Mouse (Mus musculus): Measurements from ENCODE around the gene Slc4a1. TPM values are rescaled to one million over a fixed set of nuclear protein-coding genes. Genes with fewer than 3 reads are reported as not detected.

Slc4a1 gene
- polyA plus RNA-seq, 2 experiments, result 570 to 606 TPM

DNA sequence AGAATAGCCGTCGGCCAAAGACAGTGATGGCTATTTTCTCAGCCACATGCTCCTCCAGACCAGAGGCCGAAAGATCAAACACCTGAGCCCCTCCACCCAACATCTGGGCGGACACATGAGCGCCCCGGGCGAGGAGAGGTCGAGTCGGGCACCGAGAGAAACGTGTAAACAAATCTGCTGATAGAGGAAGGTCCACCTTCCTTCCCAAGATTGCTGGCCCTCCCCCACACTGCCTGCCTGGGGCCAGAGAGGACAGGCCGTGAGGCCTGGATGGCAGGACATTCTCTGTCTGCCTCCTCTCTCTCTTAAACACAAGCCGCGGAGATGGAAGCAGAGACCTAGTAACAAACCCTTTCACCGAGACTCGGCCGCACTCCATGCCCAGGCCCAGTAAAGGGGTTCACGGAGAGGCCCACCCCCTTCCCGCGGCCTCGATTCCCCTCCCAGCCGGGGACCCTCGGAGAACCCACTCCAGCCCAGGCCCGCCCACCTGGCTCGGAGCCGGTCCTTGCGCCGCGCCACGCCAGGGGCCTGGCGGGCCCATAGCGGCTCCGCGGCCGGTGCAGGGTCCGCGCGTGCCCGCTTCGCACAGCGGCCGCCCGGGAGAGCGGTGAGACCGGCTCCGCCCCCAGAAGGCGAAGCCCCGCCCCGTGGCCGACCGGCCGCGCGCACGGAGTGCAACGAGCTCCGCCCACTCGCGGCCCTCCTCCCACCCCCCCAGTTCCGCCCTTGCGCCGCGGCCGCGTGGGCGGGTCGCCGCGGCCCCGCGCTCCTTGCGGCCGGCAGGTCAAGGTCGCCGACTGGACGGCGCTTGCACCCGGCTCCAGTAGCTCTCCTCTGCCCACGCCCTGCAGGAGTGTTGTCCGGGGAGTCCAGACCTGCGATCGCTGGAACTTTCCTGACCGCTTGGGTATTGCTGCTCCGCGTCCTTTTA is 41.2 kb upstream of the Slc4a1 start:
- WGBS (ENCODE audit: insufficient replicate concordance), result under 1% methylated on average over 85 of the region's 85 CpGs
- H3K9ac ChIP-seq (replicated peaks), result peak overlapping the region; percentile 99
- TF ChIP-seq EP300 (IDR thresholded peaks at IDR 0.05; ENCODE audit: low read depth) (no peak), CTCF (IDR thresholded peaks at IDR 0.05; ENCODE audit: low read depth) (peak; percentile 19; the same call in 1 of the 2 replicates)
- H3K4me3 ChIP-seq (ENCODE audit: insufficient read depth in 1 of 2, low read depth in 2 of 2, low read length in 2 of 2), result peak overlapping the region; percentile 68 to 86
- peak; percentile 73 for ATAC-seq (ENCODE audit: insufficient read depth)
- peak overlapping the region; percentile 99 for H3K4me2 ChIP-seq (ENCODE audit: low read depth)
- peak overlapping the region; percentile 97 for H3K27ac ChIP-seq
- peaks cover 35% of the 10 kb centered on the region for H3K36me3 ChIP-seq (replicated peaks; ENCODE audit: control insufficient read depth, insufficient read depth, low read depth)
- DNase-seq (ENCODE audit: low read depth in 3 of 3, low spot score in 3 of 3), result peak; percentile 76 to 78 (median 77)
- no peaks in the 10 kb centered on the region for H3K27me3 ChIP-seq (ENCODE audit: control insufficient read depth, insufficient read depth, low read length)
- H3K4me1 ChIP-seq (replicated peaks; ENCODE audit: control insufficient read depth in 2 of 2, insufficient read depth in 2 of 2, low read length in 1 of 2), result peaks cover 26 to 33% of the 10 kb centered on the region in 2 experiments
- H3K9me3 ChIP-seq (ENCODE audit: control insufficient read depth, low read length), result no peaks in the 10 kb centered on the region

DNA sequence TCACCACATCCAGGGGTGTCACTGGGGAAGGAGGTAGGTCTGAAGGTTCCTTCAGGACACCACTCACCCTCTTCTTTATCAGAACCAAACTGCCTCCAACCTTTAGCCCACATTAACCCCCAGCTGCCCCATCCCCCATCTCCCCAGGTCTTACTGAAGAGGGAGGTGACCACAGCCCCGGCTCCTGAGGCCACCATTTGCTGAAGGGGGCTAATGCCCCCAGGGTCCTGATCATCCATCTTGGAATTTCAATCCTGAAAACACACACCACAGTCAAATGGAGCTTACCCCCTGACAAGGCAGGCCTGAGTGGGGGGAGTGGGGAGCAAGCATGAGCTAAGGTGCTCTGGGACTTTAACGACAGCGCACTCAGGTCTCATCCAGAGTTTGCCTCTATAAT is 40.4 kb upstream of the Slc4a1 start:
- Histone ChIP-seq H3K27ac (peak overlapping the region; percentile 72), H3K9me3 (ENCODE audit: control insufficient read depth, low read length) (no peaks in the 10 kb centered on the region), H3K27me3 (ENCODE audit: control insufficient read depth, insufficient read depth, low read length) (no peaks in the 10 kb centered on the region), H3K4me1 (replicated peaks; ENCODE audit: control insufficient read depth in 2 of 2, insufficient read depth in 2 of 2, low read length in 1 of 2) (peaks cover 24 to 30% of the 10 kb centered on the region in 2 experiments), H3K36me3 (replicated peaks; ENCODE audit: control insufficient read depth, insufficient read depth, low read depth) (peaks cover 35% of the 10 kb centered on the region), H3K4me2 (ENCODE audit: low read depth) (peak overlapping the region; percentile 99), H3K4me3 (ENCODE audit: insufficient read depth in 1 of 2, low read depth in 2 of 2, low read length in 2 of 2) (peak overlapping the region; percentile 68 to 86), H3K9ac (replicated peaks) (peak overlapping the region; percentile 99)
- no peak for ATAC-seq (ENCODE audit: insufficient read depth)
- DNase-seq (ENCODE audit: low read depth in 3 of 3, low spot score in 3 of 3), result no peak
- whole genome bisulfite sequencing (ENCODE audit: insufficient replicate concordance), result 19% methylated on average over 3 of the region's 3 CpGs
- TF ChIP-seq CTCF (IDR thresholded peaks at IDR 0.05; ENCODE audit: low read depth), result no peak
- no peak for TF ChIP-seq EP300 (IDR thresholded peaks at IDR 0.05; ENCODE audit: low read depth)

DNA sequence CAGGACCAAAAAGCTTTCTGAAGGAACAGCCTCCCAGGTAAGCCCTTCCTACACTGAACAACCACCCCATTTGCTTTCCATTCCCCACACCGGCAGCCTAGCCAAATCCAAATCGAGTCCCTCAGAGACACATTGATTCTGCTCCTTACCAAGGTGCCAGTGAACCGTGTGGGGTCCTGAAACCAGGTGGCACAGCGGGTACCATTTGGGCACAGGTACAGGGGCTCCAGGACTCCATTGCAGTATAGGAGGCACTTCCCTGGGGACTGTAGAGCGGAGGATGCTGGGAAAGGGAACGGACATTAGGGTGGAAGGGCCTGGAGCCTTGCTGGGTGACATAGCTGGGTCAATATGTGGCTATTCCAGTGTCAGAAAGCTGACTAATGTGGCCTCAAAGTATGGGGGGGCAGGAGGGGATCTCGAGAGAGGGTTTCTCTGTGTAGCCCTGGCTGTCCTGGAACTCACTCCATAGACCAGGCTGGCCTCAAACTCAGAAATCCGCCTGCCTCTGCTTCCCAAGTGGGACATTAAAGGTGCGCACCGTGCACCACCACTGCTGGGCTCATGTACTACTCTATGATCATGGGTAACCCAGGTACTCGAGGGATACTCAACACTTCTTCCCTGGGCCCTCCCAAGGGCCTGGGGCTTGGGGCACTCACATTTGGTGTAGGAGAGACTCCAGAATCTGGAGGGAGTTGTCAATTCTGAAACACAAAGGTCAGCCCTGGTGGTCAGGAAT is 39.7 kb upstream of the Slc4a1 start:
- Histone ChIP-seq H3K36me3 (replicated peaks; ENCODE audit: control insufficient read depth, insufficient read depth, low read depth) (peaks cover 35% of the 10 kb centered on the region), H3K9me3 (ENCODE audit: control insufficient read depth, low read length) (no peaks in the 10 kb centered on the region), H3K4me3 (ENCODE audit: insufficient read depth in 1 of 2, low read depth in 2 of 2, low read length in 2 of 2) (peak overlapping the region; percentile 68 to 86), H3K4me1 (replicated peaks; ENCODE audit: control insufficient read depth in 2 of 2, insufficient read depth in 2 of 2, low read length in 1 of 2) (peaks cover 21 to 24% of the 10 kb centered on the region in 2 experiments), H3K27ac (peak overlapping the region; percentile 72), H3K4me2 (ENCODE audit: low read depth) (peak overlapping the region; percentile 99), H3K27me3 (ENCODE audit: control insufficient read depth, insufficient read depth, low read length) (peaks cover 5% of the 10 kb centered on the region), H3K9ac (replicated peaks) (peak overlapping the region; percentile 99)
- 75% methylated on average over 11 of the region's 11 CpGs for WGBS (ENCODE audit: insufficient replicate concordance)
- TF ChIP-seq CTCF (IDR thresholded peaks at IDR 0.05; ENCODE audit: low read depth), result no peak
- TF ChIP-seq EP300 (IDR thresholded peaks at IDR 0.05; ENCODE audit: low read depth), result no peak
- ATAC-seq (ENCODE audit: insufficient read depth), result no peak
- no peak for DNase-seq (ENCODE audit: low read depth in 3 of 3, low spot score in 3 of 3)

DNA sequence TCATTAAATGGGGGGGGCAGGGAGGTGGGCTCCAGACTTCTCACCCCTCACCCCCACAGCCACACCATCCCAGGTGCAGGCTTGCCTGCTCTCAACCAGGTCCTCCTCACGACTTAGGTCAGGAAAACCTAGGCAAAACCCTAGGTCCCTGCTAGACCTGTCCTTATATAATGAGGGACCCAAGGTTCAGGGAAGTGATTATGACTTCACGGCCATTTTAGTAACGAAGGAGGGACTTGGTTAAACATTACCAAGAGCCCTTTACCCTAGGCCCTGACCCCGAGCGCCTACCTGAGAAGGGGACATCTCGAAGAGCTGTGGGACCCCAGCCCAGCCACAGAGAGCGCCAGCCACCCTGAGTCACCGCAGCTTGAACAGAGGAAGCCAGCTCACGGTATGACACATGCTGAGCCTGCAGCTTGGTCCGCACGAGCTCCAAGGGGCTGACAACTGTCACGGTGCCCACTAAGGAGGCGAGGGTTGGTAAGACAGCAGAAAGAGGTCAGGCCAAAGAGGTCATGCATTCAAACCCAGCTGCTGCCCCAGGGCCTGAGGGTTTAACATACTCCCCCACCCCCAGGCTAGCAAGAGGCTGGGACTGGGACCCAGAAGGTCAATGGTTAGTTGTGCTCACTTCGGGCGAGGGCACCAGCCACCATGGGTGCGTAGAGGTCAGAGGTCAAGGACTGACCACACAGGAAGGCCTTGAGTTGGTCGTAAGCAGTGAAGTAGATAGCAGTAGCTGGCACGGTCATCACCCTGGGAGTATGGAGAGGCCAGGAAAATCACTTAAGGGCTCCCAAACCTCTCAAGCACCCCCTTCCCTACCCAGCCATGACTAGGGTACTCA is 38.4 kb upstream of the Slc4a1 start:
- H3K9me3 ChIP-seq (ENCODE audit: control insufficient read depth, low read length), result no peaks in the 10 kb centered on the region
- H3K4me3 ChIP-seq (ENCODE audit: insufficient read depth in 1 of 2, low read depth in 2 of 2, low read length in 2 of 2), result peak overlapping the region in 1 of 2 experiments; percentile 10; a peak in 1 of 4 replicates
- peaks cover 18% of the 10 kb centered on the region for H3K27me3 ChIP-seq (ENCODE audit: control insufficient read depth, insufficient read depth, low read length)
- ATAC-seq (ENCODE audit: insufficient read depth) (no peak), DNase-seq (ENCODE audit: low read depth in 3 of 3, low spot score in 3 of 3) (no peak)
- TF ChIP-seq EP300 (IDR thresholded peaks at IDR 0.05; ENCODE audit: low read depth) (no peak), CTCF (IDR thresholded peaks at IDR 0.05; ENCODE audit: low read depth) (no peak)
- H3K27ac ChIP-seq, result no peak overlapping the region; the same call in 1 of the 2 replicates
- H3K4me2 ChIP-seq (ENCODE audit: low read depth), result peak overlapping the region; percentile 99
- H3K36me3 ChIP-seq (replicated peaks; ENCODE audit: control insufficient read depth, insufficient read depth, low read depth), result peaks cover 35% of the 10 kb centered on the region
- peaks cover 18% of the 10 kb centered on the region in 2 experiments for H3K4me1 ChIP-seq (replicated peaks; ENCODE audit: control insufficient read depth in 2 of 2, insufficient read depth in 2 of 2, low read length in 1 of 2)
- 81% methylated on average over 18 of the region's 18 CpGs for WGBS (ENCODE audit: insufficient replicate concordance)
- no peak overlapping the region; the same call in 1 of the 2 replicates for H3K9ac ChIP-seq (replicated peaks)
